Mouse (Mus musculus) large intestine, adult 2 months (tissue): ENCODE data around the gene Nectin1. TPM values are rescaled to one million over a fixed set of nuclear protein-coding genes. Genes with fewer than 3 reads are reported as not detected.

ENCODE experiments used
- DNase-seq: peaks from one replicate; pipeline ENCODE4 v3.0.0-alpha.2; 2012; ENCODE audit warnings: low read depth, low spot score
- WGBS: fragments of 180-500 bp; shearing (Covaris S2); methylation state at CpG from one replicate; pipeline ENCODE4 v1.1.7; 2018; 5-methylcytosine and 5-hydroxymethylcytosine counted together
- polyA plus RNA-seq: library from polyadenylated mRNA; depleted of rRNA; stranded (reverse); fragments of >200 nt; gene quantifications from 2 replicates; pipeline ENCODE4 v1.2.3, GENCODE M21; 2012; rRNA removed

Gene Nectin1
- polyA plus RNA-seq = 10.6 and 11.1 TPM in 2 replicates

GRCm38 (mm10) chr9:43743647-43744137, at the start of gene Nectin1:
Nectin1 (plus strand) TSS chr9:43743984.
- no peak for DNase-seq
- WGBS = under 1% methylated on average over 44 of the region's 51 CpGs

- 7% methylated on average over 8 of the region's 8 CpGs for WGBS
- DNase-seq = peak; percentile 37
Measured at GRCm38 (mm10) chr9:43698080-43698712, 45.6 kb upstream of the Nectin1 start.

GRCm38 (mm10) chr9:43698841-43699240, 44.9 kb upstream of the Nectin1 start:
- DNase-seq = no peak
- 85% methylated on average over 10 of the region's 10 CpGs for WGBS

GRCm38 (mm10) chr9:43699417-43700225, 44.2 kb upstream of the Nectin1 start:
- no peak for DNase-seq
- WGBS = 53% methylated on average over 11 of the region's 11 CpGs

- no peak for DNase-seq
- 58% methylated on average over 3 of the region's 3 CpGs for WGBS
Measured at GRCm38 (mm10) chr9:43700226-43700579, 43.6 kb upstream of the Nectin1 start.

- no peak for DNase-seq
Measured at GRCm38 (mm10) chr9:43701748-43702147, 42.0 kb upstream of the Nectin1 start.

- 44% methylated on average over 4 of the region's 4 CpGs for WGBS
- DNase-seq = no peak
Measured at GRCm38 (mm10) chr9:43707571-43707970, 36.2 kb upstream of the Nectin1 start.

- 77% methylated on average over 2 of the region's 2 CpGs for WGBS
- no peak for DNase-seq
Measured at GRCm38 (mm10) chr9:43708715-43709114, 35.1 kb upstream of the Nectin1 start.

GRCm38 (mm10) chr9:43713432-43713831, 30.4 kb upstream of the Nectin1 start:
- WGBS = 47% methylated on average over 3 of the region's 3 CpGs
- no peak for DNase-seq

GRCm38 (mm10) chr9:43719407-43719839, 24.4 kb upstream of the Nectin1 start:
- 76% methylated on average over 4 of the region's 4 CpGs for WGBS
- no peak for DNase-seq

- 50% methylated on average over 1 of the region's 1 CpGs for WGBS
Measured at GRCm38 (mm10) chr9:43720046-43720445, 23.7 kb upstream of the Nectin1 start.

GRCm38 (mm10) chr9:43724093-43724492, 19.7 kb upstream of the Nectin1 start:
- no peak for DNase-seq
- 50% methylated on average over 4 of the region's 4 CpGs for WGBS

More at GRCm38 (mm10) chr9:43720046-43720445, 23.7 kb upstream of the Nectin1 start:
- DNase-seq = no peak

- DNase-seq = no peak
- WGBS = 10% methylated on average over 10 of the region's 10 CpGs
Measured at GRCm38 (mm10) chr9:43729450-43730266, 14.1 kb upstream of the Nectin1 start.

GRCm38 (mm10) chr9:43730284-43731027, 13.3 kb upstream of the Nectin1 start:
- DNase-seq = no peak
- 34% methylated on average over 22 of the region's 22 CpGs for WGBS

GRCm38 (mm10) chr9:43731880-43732279, 11.9 kb upstream of the Nectin1 start:
- DNase-seq = no peak
- WGBS = 27% methylated on average over 6 of the region's 6 CpGs

- WGBS = 28% methylated on average over 8 of the region's 8 CpGs
- no peak for DNase-seq
Measured at GRCm38 (mm10) chr9:43732671-43733070, 11.1 kb upstream of the Nectin1 start.

GRCm38 (mm10) chr9:43734952-43735351, 8.8 kb upstream of the Nectin1 start:
- no peak for DNase-seq

GRCm38 (mm10) chr9:43736046-43736730, 7.6 kb upstream of the Nectin1 start:
- 92% methylated on average over 9 of the region's 9 CpGs for WGBS
- DNase-seq = no peak

- DNase-seq = no peak
- WGBS = 9% methylated on average over 3 of the region's 3 CpGs
Measured at GRCm38 (mm10) chr9:43737331-43737730, 6.5 kb upstream of the Nectin1 start.
